10 mouse cellular contexts compared by ENCODE assay signal in the genomic region with DNA sequence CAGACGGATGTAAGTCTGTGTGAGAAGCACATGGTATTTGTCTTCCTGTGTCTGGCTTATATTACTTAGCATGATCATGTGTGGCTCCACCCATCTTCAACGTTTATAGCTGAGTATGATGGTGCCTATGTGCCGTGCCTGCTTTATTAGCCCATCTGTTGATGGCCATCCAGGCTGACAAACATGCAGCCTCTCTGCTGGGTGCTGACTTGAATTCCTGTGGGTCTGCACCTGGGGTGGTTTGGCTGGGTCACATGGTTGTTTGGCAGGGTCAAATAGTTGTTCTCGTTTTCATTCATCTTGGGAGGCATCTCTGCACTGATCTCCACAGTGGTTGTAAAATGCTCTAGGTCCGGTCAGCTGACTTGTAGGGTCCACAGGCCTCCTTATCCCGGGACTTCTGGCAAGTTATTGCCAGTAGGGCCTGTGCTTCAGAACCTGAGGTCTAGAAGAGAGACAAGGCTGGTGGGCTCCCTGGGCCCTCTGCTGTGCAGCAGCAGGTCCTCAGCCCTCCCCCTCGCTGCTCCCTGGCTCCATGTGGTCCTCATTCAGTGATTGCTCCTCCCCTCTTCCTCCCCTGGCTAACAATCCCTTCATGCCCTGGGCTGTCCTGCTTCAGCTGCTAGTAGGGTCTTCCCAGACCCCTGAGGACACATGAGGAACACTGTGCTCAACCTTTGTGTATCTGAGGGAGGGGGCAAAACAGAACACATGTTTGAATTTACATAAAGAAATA. TPM values are rescaled to one million over a fixed set of nuclear protein-coding genes. Genes with fewer than 3 reads are reported as not detected.
DNase-seq lines count a peak whose midpoint lies in the region; ATAC-seq and TF ChIP-seq lines count a peak whose summit lies in the region.
"Had no signal": no experiment of that assay in that cellular context is flagged by ENCODE, and none has a peak within 500 bp of the region (broad histone marks: within the 10 kb centered on the region; RNA-seq: fewer than 3 reads in every experiment).

No protein-coding gene starts in this region.

- H3K27ac ChIP-seq in kidney, postnatal 0 days: 0 out of 2 replicates have a peak overlapping the region, but pooled peaks have one; percentile 81
- 0 out of 2 replicates have a peak overlapping the region, but pooled peaks have one; percentile 15 for H3K27ac ChIP-seq in CH12.LX (ENCODE audit: insufficient read depth, low read depth)
- no peak overlapping the region for H3K27ac ChIP-seq in embryonic facial prominence, embryonic 11.5 days (replicated peaks; ENCODE audit: low read depth, low read length)
- H3K27ac ChIP-seq: neural tube, embryonic 12.5 days had no signal

- TF ChIP-seq RAD21 in CH12.LX (IDR thresholded peaks at IDR 0.05; ENCODE audit: low read depth, low read length): no peak

- no peaks in the 10 kb centered on the region for H3K9me3 ChIP-seq in kidney, postnatal 0 days (replicated peaks; ENCODE audit: low read length)
- H3K9me3 ChIP-seq in CH12.LX (replicated peaks; ENCODE audit: low read length): no peaks in the 10 kb centered on the region
- H3K9me3 ChIP-seq in embryonic facial prominence, embryonic 11.5 days (replicated peaks; ENCODE audit: control insufficient read depth, low read length): no peaks in the 10 kb centered on the region
- H3K9me3 ChIP-seq: liver, embryonic 13.5 days; neural tube, embryonic 12.5 days had no signal

- H3K36me3 ChIP-seq in kidney, postnatal 0 days (ENCODE audit: insufficient read depth, low read length): no peaks in the 10 kb centered on the region
- H3K36me3 ChIP-seq in CH12.LX (replicated peaks in 1 of 2; ENCODE audit: control insufficient read depth in 1 of 2, insufficient read depth in 1 of 2, low read length in 1 of 2): no peaks in the 10 kb centered on the region
- H3K36me3 ChIP-seq in embryonic facial prominence, embryonic 11.5 days (replicated peaks; ENCODE audit: control insufficient read depth, insufficient read depth, low read depth, low read length): no peaks in the 10 kb centered on the region
- H3K36me3 ChIP-seq: liver, embryonic 13.5 days; neural tube, embryonic 12.5 days had no signal

- peak; percentile 34; the same call in 1 of the 2 replicates for TF ChIP-seq EP300 in CH12.LX (IDR thresholded peaks at IDR 0.05; ENCODE audit: low read length)

- peak; percentile 94 for DNase-seq in heart, adult 11 months
- no peak for DNase-seq in heart, postnatal 10 days
- no peak for DNase-seq in kidney, postnatal 0 days (ENCODE audit: low spot score)
- no peak for DNase-seq in kidney, postnatal 36 days
- DNase-seq in CH12.LX (ENCODE audit: extremely low read depth): peak; percentile 35
- peak; percentile 39 for DNase-seq in embryonic facial prominence, embryonic 11.5 days (ENCODE audit: low spot score)
- no peak for DNase-seq in B cell, adult 2 months
- DNase-seq: liver, embryonic 13.5 days had no signal

- TF ChIP-seq CTCF in kidney, postnatal 0 days (IDR thresholded peaks at IDR 0.05; ENCODE audit: low read depth): no peak
- no peak for TF ChIP-seq CTCF in CH12.LX (conservative IDR thresholded peaks at IDR 0.05 in 1 of 2, IDR thresholded peaks at IDR 0.05 in 1 of 2; ENCODE audit: low read depth in 2 of 2, low read length in 2 of 2)

- intact Hi-C loops in heart, postnatal 10 days (cut with DNase I): no loop called here

- 43% methylated on average over 7 of the region's 7 CpGs for WGBS in kidney, postnatal 0 days
- WGBS in embryonic facial prominence, embryonic 11.5 days: 59% methylated on average over 7 of the region's 7 CpGs

- no peak for ATAC-seq in kidney, postnatal 0 days (replicated peaks; ENCODE audit: low FRiP score, low read depth)
- peak; percentile 68 for ATAC-seq in embryonic facial prominence, embryonic 11.5 days (replicated peaks; ENCODE audit: insufficient number of reproducible peaks, low FRiP score, low TSS enrichment, low read depth)
- ATAC-seq in erythroblast, adult 5-6 weeks (replicated peaks; ENCODE audit: low FRiP score, poor library complexity, severe bottlenecking): no peak

- H3K4me3 ChIP-seq in kidney, postnatal 0 days (replicated peaks; ENCODE audit: low read depth, low read length): no peak overlapping the region
- no peak overlapping the region for H3K4me3 ChIP-seq in CH12.LX (replicated peaks in 1 of 3; ENCODE audit: low read depth in 2 of 3, low read length in 2 of 3, poor library complexity in 1 of 3)
- no peak overlapping the region for H3K4me3 ChIP-seq in embryonic facial prominence, embryonic 11.5 days (ENCODE audit: low read depth, low read length)
- H3K4me3 ChIP-seq: liver, embryonic 13.5 days; neural tube, embryonic 12.5 days had no signal

- no peak overlapping the region for H3K4me2 ChIP-seq in kidney, postnatal 0 days (ENCODE audit: low read length)
- no peak overlapping the region for H3K4me2 ChIP-seq in CH12.LX (ENCODE audit: insufficient read depth, low read depth, poor library complexity, severe bottlenecking)
- H3K4me2 ChIP-seq in embryonic facial prominence, embryonic 11.5 days (ENCODE audit: low read depth, low read length): no peak overlapping the region
- H3K4me2 ChIP-seq: liver, embryonic 13.5 days; neural tube, embryonic 12.5 days had no signal

- 0 out of 2 replicates have a peak overlapping the region, but pooled peaks have one; percentile 23 for H3K9ac ChIP-seq in kidney, postnatal 0 days (ENCODE audit: low read depth, low read length)
- no peak overlapping the region for H3K9ac ChIP-seq in CH12.LX (ENCODE audit: insufficient read depth, low read depth)
- H3K9ac ChIP-seq in embryonic facial prominence, embryonic 11.5 days (replicated peaks; ENCODE audit: low read length): no peak overlapping the region
- H3K9ac ChIP-seq: liver, embryonic 13.5 days; neural tube, embryonic 12.5 days had no signal

- no peaks in the 10 kb centered on the region for H3K79me2 ChIP-seq in CH12.LX (replicated peaks; ENCODE audit: control insufficient read depth, extremely low read depth, insufficient read depth, poor library complexity, severe bottlenecking)

- dilution Hi-C loops in CH12.LX (cut with MboI; ENCODE audit: extremely low pct_ligation_motif_present, extremely low pct_unique_long_range_greater_than_20kb, low sequenced_read_pairs): no loop called here

- no peak for TF ChIP-seq POLR2A in CH12.LX (IDR thresholded peaks at IDR 0.05; ENCODE audit: low read depth, low read length)

- in situ Hi-C loops in CH12.LX (cut with MboI; ENCODE audit: low pct_ligation_motif_present, low pct_unique_long_range_greater_than_20kb, low sequenced_read_pairs): no loop called here

- H3K4me1 ChIP-seq in kidney, postnatal 0 days (replicated peaks; ENCODE audit: insufficient read depth, low read length): 0 out of 2 replicates have a peak, but pooled peaks cover 7% of the 10 kb centered on the region
- H3K4me1 ChIP-seq in CH12.LX (ENCODE audit: control insufficient read depth in 1 of 2, insufficient read depth in 2 of 2): peaks cover 31 to 35% of the 10 kb centered on the region in 2 experiments
- no peaks in the 10 kb centered on the region; the same call in 1 of the 2 replicates for H3K4me1 ChIP-seq in embryonic facial prominence, embryonic 11.5 days (ENCODE audit: control insufficient read depth, insufficient read depth, low read length)
- H3K4me1 ChIP-seq: liver, embryonic 13.5 days had no signal

- no peaks in the 10 kb centered on the region for H3K27me3 ChIP-seq in kidney, postnatal 0 days (ENCODE audit: insufficient read depth, low read length)
- H3K27me3 ChIP-seq in CH12.LX (replicated peaks): no peaks in the 10 kb centered on the region
- no peaks in the 10 kb centered on the region for H3K27me3 ChIP-seq in embryonic facial prominence, embryonic 11.5 days (ENCODE audit: control insufficient read depth, insufficient read depth, low read length)
- H3K27me3 ChIP-seq: liver, embryonic 13.5 days; neural tube, embryonic 12.5 days had no signal

TF ChIP-seq in CH12.LX, 34 proteins besides CTCF, POLR2A, EP300 and RAD21:
- TF ChIP-seq TCF12 (IDR thresholded peaks at IDR 0.05; ENCODE audit: low read depth, low read length): peak; percentile 67
- 0 out of 2 replicates have a peak, but pooled peaks have one; percentile 37 for TF ChIP-seq MXI1 (IDR thresholded peaks at IDR 0.05; ENCODE audit: low read depth, low read length)
- TF ChIP-seq SIN3A (IDR thresholded peaks at IDR 0.05; ENCODE audit: low read length): 0 out of 2 replicates have a peak, but pooled peaks have one; percentile 34
- no peak for TF ChIP-seq ZKSCAN1 (IDR thresholded peaks at IDR 0.05; ENCODE audit: borderline replicate concordance, low read depth, low read length)
- no peak for TF ChIP-seq CHD2 (IDR thresholded peaks at IDR 0.05; ENCODE audit: low read length)
- TF ChIP-seq MAZ (IDR thresholded peaks at IDR 0.05; ENCODE audit: low read depth, low read length): no peak
- no peak for TF ChIP-seq GABPA (IDR thresholded peaks at IDR 0.05; ENCODE audit: insufficient replicate concordance, low read depth, low read length)
- TF ChIP-seq MAFK (IDR thresholded peaks at IDR 0.05; ENCODE audit: insufficient replicate concordance, low read length): no peak
- peak; percentile 26; the same call in 1 of the 2 replicates for TF ChIP-seq BHLHE40 (IDR thresholded peaks at IDR 0.05; ENCODE audit: low read depth, low read length)
- TF ChIP-seq ETS1 (conservative IDR thresholded peaks at IDR 0.05; ENCODE audit: low read depth, low read length): no peak
- TF ChIP-seq IRF4 (IDR thresholded peaks at IDR 0.05; ENCODE audit: low read depth, low read length): peak; percentile 42; the same call in 1 of the 2 replicates
- no peak for TF ChIP-seq HCFC1 (IDR thresholded peaks at IDR 0.05; ENCODE audit: low read depth, low read length)
- 0 out of 2 replicates have a peak, but pooled peaks have one; percentile 20 for TF ChIP-seq MAX (IDR thresholded peaks at IDR 0.05; ENCODE audit: low read length)
- peak; percentile 45 for TF ChIP-seq USF1 (IDR thresholded peaks at IDR 0.05; ENCODE audit: low read depth, low read length)
- TF ChIP-seq CHD1 (IDR thresholded peaks at IDR 0.05; ENCODE audit: low read depth, low read length): no peak
- no peak for TF ChIP-seq JUND (conservative IDR thresholded peaks at IDR 0.05; ENCODE audit: low read depth, low read length)

RNA-seq across cellular contexts. Expression of a gene that starts 29.1 kb away (rescaled TPM):
- total RNA-seq in heart, postnatal 10 days (2021): 1 to 10 TPM; 7.1 to 7.6 TPM
- 12.6 and 13.0 TPM in 2 replicates for polyA plus RNA-seq in kidney, postnatal 0 days (2015; fragmentation: Nextera tagmentation; extraction: Ambion mirVana)
- total RNA-seq in CH12.LX (2012; rRNA removed) (not detected in 2 replicates), CH12.LX (2014; rRNA removed) (not detected in 2 replicates)
- polyA plus RNA-seq in CH12.LX (2012; ENCODE audit: insufficient read length, low read depth): not detected in 2 replicates
- 6.9 and 7.5 TPM in 2 replicates for polyA plus RNA-seq in embryonic facial prominence, embryonic 11.5 days (2014; fragmentation: Nextera tagmentation; extraction: Ambion mirVana)
- not detected in 2 replicates for total RNA-seq in erythroblast, adult 5-6 weeks (2015; ENCODE audit: low replicate concordance)
- 2.0 TPM in 1 of 2 replicates, not detected in the other for total RNA-seq in erythroblast, adult 5-6 weeks (2017; ENCODE audit: low replicate concordance)

Comparison
In these comparisons a context has a peak if more than half of its experiments do, and no peak if none do; other contexts are left out.
1. DNase-seq: peak in heart, adult 11 months (single experiment), CH12.LX (single experiment) and embryonic facial prominence, embryonic 11.5 days (single experiment); none in heart, postnatal 10 days (0 of 2), kidney, postnatal 0 days (single experiment), kidney, postnatal 36 days (0 of 2) and B cell, adult 2 months (0 of 2).